Mouse (Mus musculus) myocyte (in vitro differentiated cells): ENCODE measurements around the gene Itga2. TPM values are rescaled to one million over a fixed set of nuclear protein-coding genes. Genes with fewer than 3 reads are reported as not detected.

Experiments used
- H3K27me3 ChIP-seq: one replicate; pipeline ENCODE4 v1.6.1; 2011; ENCODE audit not compliant: control insufficient read depth, insufficient read depth, insufficient read length
- H3K36me3 ChIP-seq: one replicate; pipeline ENCODE4 v1.6.1; 2011; ENCODE audit not compliant: control insufficient read depth, insufficient read depth
- H3K4me2 ChIP-seq: one replicate; pipeline ENCODE4 v1.6.1; 2011; ENCODE audit warnings: low read depth, control low read depth
- H3K4me3 ChIP-seq: one replicate; pipeline ENCODE4 v1.5.1; 2011; ENCODE audit warnings: mild to moderate bottlenecking, control low read depth, moderate library complexity
- H3K79me2 ChIP-seq: one replicate; pipeline ENCODE4 v1.6.1; 2011; ENCODE audit not compliant: control insufficient read depth, insufficient read depth
- H3ac ChIP-seq: one replicate; pipeline ENCODE4 v1.6.1; 2011; ENCODE audit not compliant: control insufficient read depth, insufficient read length
- CEBPB ChIP-seq: IDR thresholded peaks from 2 replicates; pipeline ENCODE4 v1.6.1; 2011; ENCODE audit warnings: mild to moderate bottlenecking, moderate library complexity; ENCODE audit not compliant: poor library complexity, insufficient read depth, severe bottlenecking
- E2F4 ChIP-seq: IDR thresholded peaks from one replicate; pipeline ENCODE4 v1.6.1; 2011; ENCODE audit warnings: mild to moderate bottlenecking, control low read depth, moderate library complexity; ENCODE audit not compliant: insufficient read depth
- MAX ChIP-seq: IDR thresholded peaks from one replicate; pipeline ENCODE4 v1.6.1; 2011; ENCODE audit warnings: low read depth, mild to moderate bottlenecking, control low read depth
- MYOD1 ChIP-seq, 3 experiments: IDR thresholded peaks; one replicate each; pipeline ENCODE4 v1.6.1; 2011; ENCODE audit warnings: control low read depth in 2 of 3, low read depth in 2 of 3, mild to moderate bottlenecking in 2 of 3, moderate library complexity in 1 of 3; ENCODE audit not compliant: insufficient read length in 2 of 3, control insufficient read depth in 1 of 3
- MYOG ChIP-seq, 3 experiments: IDR thresholded peaks; one replicate each; pipeline ENCODE4 v1.6.1; 2011; ENCODE audit warnings: control low read depth in 2 of 3, low read depth in 2 of 3, mild to moderate bottlenecking in 2 of 3; ENCODE audit not compliant: insufficient read length in 2 of 3, control insufficient read depth in 1 of 3, insufficient read depth in 1 of 3
- POLR2A ChIP-seq: IDR thresholded peaks from one replicate; pipeline ENCODE4 v1.6.1; 2011; ENCODE audit warnings: low read depth, mild to moderate bottlenecking, control low read depth, moderate library complexity; ENCODE audit not compliant: insufficient read length
- POLR2AphosphoS2 ChIP-seq: IDR thresholded peaks from one replicate; pipeline ENCODE4 v1.6.1; 2011; ENCODE audit warnings: low read depth, control low read depth; ENCODE audit not compliant: insufficient read length
- REST ChIP-seq: IDR thresholded peaks from one replicate; pipeline ENCODE4 v1.6.1; 2011; ENCODE audit warnings: mild to moderate bottlenecking, control low read depth, moderate library complexity; ENCODE audit not compliant: insufficient read depth, insufficient read length
- SRF ChIP-seq: IDR thresholded peaks from one replicate; pipeline ENCODE4 v1.6.1; 2011; ENCODE audit warnings: low read depth; ENCODE audit not compliant: control insufficient read depth, insufficient read length
- TCF12 ChIP-seq: IDR thresholded peaks from one replicate; pipeline ENCODE4 v1.6.1; 2011; ENCODE audit warnings: mild to moderate bottlenecking, control low read depth; ENCODE audit not compliant: poor library complexity, insufficient read depth, severe bottlenecking
- TCF3 ChIP-seq: IDR thresholded peaks from one replicate; pipeline ENCODE4 v1.6.1; 2011; ENCODE audit warnings: low read depth, control low read depth; ENCODE audit not compliant: insufficient read length
- USF1 ChIP-seq: IDR thresholded peaks from one replicate; pipeline ENCODE4 v1.6.1; 2011; ENCODE audit warnings: low read depth, mild to moderate bottlenecking, control low read depth, moderate library complexity
- polyA plus RNA-seq: library from polyadenylated mRNA; unstranded; fragments of >200 nt; fragmentation: generic; extraction: Trizol; gene quantifications from one replicate; pipeline ENCODE4 v1.2.1, GENCODE M21; 2012; ENCODE audit warnings: missing spikeins

Gene Itga2
- polyA plus RNA-seq, 1 experiment: 0.01 TPM

DNA sequence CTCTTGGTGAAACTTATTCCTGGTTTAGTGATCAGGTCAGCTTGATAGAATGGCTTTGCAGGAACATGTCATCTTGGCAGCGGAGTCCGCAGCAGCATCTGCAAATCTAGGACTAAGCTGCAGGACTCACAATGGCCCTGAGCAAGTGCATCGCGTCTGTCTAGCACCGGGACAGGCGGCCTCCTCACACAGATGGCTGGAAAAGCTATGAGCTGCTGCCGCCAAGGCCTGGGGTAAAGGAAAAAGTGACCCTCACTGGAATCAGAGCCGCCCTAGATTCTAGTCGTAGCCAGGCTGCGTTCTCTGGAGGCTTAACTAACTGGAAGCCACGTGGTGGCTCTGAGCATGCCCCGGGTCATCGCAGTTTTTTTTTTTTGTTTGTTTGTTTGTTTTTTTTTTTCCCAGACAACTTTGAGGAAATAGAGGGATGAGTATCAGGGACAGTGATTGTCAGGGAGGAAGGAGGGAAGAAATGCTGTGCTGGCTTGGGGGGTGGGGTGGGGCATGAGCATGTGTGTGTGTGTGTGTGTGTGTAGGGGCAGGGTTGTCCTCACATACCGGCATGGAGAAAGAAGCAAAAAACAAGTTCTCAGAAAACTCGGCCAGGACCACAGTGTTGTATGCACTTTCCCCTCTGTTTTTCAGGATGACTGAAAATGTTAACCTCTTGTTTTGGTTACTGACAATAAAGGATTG is 76.2 kb downstream of the Itga2 start:
- H3K4me2 ChIP-seq: no peak overlapping the region
- no peaks in the 10 kb centered on the region for H3K79me2 ChIP-seq
- H3K27me3 ChIP-seq: no peaks in the 10 kb centered on the region
- no peak overlapping the region for H3ac ChIP-seq
- TF ChIP-seq MYOD1 (IDR thresholded peaks at IDR 0.05; ENCODE audit: control insufficient read depth in 1 of 3, insufficient read length in 2 of 3, low read depth in 2 of 3): no peak
- TF ChIP-seq USF1: no peak
- TF ChIP-seq CEBPB: no peak
- TF ChIP-seq POLR2A: no peak
- TF ChIP-seq MYOG (IDR thresholded peaks at IDR 0.05; ENCODE audit: control insufficient read depth in 1 of 3, insufficient read depth in 1 of 3, insufficient read length in 2 of 3, low read depth in 2 of 3): no peak
- TF ChIP-seq TCF3: no peak
- TF ChIP-seq REST: no peak
- H3K4me3 ChIP-seq: no peak overlapping the region
- no peaks in the 10 kb centered on the region for H3K36me3 ChIP-seq

DNA sequence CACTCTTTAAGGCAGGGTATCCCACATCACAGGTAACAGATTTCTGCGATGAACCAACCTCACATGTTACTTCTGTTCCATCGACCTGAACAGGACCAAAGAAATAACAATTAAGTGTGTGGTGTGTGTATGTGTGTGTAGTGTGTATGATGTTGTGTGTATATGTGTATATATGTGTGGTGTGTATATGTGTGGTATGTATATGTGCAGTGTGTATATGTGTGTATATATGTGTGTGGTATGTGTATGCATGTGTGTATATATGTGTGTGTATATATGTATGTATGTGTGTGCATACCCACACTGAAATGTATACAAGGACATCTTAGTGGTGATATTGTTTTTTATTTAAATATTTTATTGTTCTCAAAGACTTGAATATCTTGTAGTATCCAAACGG is 77.5 kb downstream of the Itga2 start:
- Histone ChIP-seq H3ac (no peak overlapping the region), H3K36me3 (no peaks in the 10 kb centered on the region), H3K79me2 (no peaks in the 10 kb centered on the region), H3K4me2 (no peak overlapping the region), H3K27me3 (no peaks in the 10 kb centered on the region), H3K4me3 (no peak overlapping the region)
- no peak for TF ChIP-seq POLR2AphosphoS2
- TF ChIP-seq MYOG (IDR thresholded peaks at IDR 0.05; ENCODE audit: control insufficient read depth in 1 of 3, insufficient read depth in 1 of 3, insufficient read length in 2 of 3, low read depth in 2 of 3): no peak
- no peak for TF ChIP-seq USF1
- no peak for TF ChIP-seq E2F4
- no peak for TF ChIP-seq SRF
- no peak for TF ChIP-seq MYOD1 (IDR thresholded peaks at IDR 0.05; ENCODE audit: control insufficient read depth in 1 of 3, insufficient read length in 2 of 3, low read depth in 2 of 3)
- TF ChIP-seq CEBPB: no peak
- TF ChIP-seq MAX: no peak
- no peak for TF ChIP-seq POLR2A
- no peak for TF ChIP-seq TCF3
- TF ChIP-seq TCF12: no peak
- no peak for TF ChIP-seq REST

DNA sequence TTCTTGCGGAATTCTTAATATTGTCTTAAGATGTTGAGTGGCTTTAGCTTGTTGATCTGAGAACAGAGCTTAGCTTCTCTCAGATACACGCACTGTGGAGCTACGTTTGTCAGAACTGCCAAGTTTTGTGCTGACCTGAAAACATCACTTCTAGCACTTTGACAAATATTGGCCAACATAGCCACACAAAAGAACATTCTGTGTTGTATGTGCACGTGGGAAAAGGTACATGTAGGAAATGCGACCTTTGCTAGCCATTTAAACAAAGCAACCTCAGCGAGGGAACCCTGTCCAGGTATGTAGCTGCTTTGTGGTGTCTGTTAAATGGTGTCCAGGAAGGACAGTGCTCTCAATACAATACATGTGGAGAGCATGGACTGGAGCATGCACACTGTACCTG is 77.9 kb downstream of the Itga2 start:
- no peaks in the 10 kb centered on the region for H3K27me3 ChIP-seq
- H3K79me2 ChIP-seq: no peaks in the 10 kb centered on the region
- no peaks in the 10 kb centered on the region for H3K36me3 ChIP-seq
- no peak overlapping the region for H3ac ChIP-seq
- H3K4me3 ChIP-seq: no peak overlapping the region
- no peak overlapping the region for H3K4me2 ChIP-seq
- TF ChIP-seq SRF (no peak), USF1 (no peak), TCF3 (no peak), POLR2AphosphoS2 (no peak), MYOD1 (IDR thresholded peaks at IDR 0.05; ENCODE audit: control insufficient read depth in 1 of 3, insufficient read length in 2 of 3, low read depth in 2 of 3) (no peak), POLR2A (no peak), MAX (no peak), MYOG (IDR thresholded peaks at IDR 0.05; ENCODE audit: control insufficient read depth in 1 of 3, insufficient read depth in 1 of 3, insufficient read length in 2 of 3, low read depth in 2 of 3) (no peak), TCF12 (no peak), E2F4 (no peak), REST (no peak), CEBPB (no peak)

DNA sequence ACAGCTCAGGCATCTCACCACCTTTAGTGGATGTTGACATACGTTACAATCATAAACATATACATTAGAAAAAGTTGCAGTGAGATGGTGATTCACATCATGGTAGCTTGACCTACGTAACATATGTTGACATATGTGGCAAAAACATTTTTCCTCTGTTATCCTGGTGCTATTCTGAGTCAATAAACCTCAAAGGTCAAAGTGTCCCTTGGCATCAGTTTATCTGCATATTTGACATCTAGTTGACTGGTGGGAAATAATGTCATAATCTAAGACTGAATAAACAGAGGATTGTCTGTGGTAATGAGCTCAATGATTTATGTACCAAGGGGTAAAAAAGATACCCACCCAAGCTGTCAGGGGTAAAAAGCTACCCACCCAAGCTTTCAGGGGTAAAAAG is 78.7 kb downstream of the Itga2 start:
- TF ChIP-seq REST (no peak), POLR2A (no peak), USF1 (no peak), MAX (no peak), POLR2AphosphoS2 (no peak), E2F4 (no peak), MYOG (IDR thresholded peaks at IDR 0.05; ENCODE audit: control insufficient read depth in 1 of 3, insufficient read depth in 1 of 3, insufficient read length in 2 of 3, low read depth in 2 of 3) (no peak), TCF12 (no peak), MYOD1 (IDR thresholded peaks at IDR 0.05; ENCODE audit: control insufficient read depth in 1 of 3, insufficient read length in 2 of 3, low read depth in 2 of 3) (no peak)
- Histone ChIP-seq H3K4me2 (no peak overlapping the region), H3K4me3 (no peak overlapping the region), H3ac (no peak overlapping the region), H3K27me3 (no peaks in the 10 kb centered on the region), H3K79me2 (no peaks in the 10 kb centered on the region), H3K36me3 (no peaks in the 10 kb centered on the region)
